Mouse (Mus musculus) testis, postnatal 14 days (tissue): Measurements from ENCODE around the gene Tmem191c.

Experiments
- DNase-seq: peaks from one replicate; pipeline ENCODE4 v3.0.0; 2021; ENCODE audit warnings: low spot score

Tmem191c gene

DNA sequence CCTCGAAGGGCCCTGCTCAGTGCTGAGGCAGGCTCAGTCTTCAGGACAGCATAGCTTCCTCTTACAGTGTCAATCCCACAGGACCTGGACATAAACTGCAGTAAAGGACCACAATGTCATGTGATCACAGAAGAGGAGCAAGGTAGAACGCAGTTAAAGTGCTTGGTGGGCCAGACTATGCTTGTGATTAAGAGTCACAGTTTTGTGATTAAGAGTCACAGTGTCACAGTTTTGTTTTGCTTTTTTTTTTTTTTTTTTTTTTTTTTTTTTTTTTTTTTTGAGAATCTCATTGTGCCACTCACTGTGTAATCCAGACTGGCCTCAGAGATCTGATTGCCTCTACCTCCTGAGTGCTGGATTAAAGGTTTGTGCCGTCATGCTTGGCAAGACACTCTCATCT lies 9.8 kb upstream of the Tmem191c start:
- no peak for DNase-seq

DNA sequence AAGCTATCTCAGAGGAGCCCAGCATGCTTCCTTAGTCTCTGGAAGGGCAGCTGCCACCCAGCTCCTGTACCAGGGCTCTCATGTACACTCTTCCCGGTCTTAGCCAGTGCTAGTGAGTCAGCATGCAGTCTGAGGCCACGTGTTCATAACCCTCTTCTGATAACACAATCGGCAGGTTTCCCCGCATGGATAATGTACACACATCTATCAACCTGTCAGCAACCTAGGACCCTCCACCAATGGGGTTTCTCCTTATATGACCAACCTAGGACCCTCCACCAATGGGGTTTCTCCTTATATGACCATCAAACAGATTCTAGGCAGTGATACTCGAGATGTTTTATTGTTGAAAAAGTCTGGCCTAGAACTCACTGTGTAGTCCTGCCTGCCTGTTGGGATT lies 7.9 kb upstream of the Tmem191c start:
- no peak for DNase-seq

DNA sequence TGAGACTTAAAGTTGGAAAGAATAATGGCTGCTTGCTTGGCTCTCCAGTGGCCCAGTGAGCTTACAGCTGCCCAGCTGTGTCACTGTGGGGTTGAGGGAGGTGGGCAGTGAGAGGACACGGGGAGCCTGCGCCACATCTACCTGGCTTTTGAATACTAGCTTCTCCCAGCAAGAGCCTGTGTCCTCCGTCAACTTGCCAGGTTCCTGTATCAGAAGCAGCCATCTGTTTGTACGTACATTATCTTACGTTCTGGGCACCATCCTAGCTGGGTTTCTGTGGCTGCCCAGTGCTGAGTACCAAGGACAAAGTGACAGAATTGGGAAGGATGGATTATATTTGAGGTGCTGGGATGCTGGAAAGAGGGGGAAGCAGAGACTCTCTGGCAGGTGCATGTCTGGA lies 6.0 kb upstream of the Tmem191c start:
- DNase-seq, result no peak

DNA sequence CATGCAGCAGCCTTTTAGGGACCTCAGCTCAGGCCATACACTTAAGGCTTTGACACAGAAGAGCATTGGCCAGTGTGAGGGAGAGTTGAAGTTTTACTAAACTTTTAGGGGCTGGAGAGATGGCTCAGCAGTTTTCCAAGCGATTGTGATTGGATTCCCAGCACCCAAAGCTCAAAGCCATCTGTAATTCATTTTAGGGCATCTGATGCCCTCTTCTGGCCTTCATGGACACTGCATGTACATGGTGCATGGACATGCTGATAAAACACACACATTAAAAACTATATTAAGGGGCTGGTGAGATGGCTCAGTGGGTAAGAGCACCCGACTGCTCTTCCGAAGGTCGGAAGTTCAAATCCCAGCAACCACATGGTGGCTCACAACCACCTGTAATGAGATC lies 4.8 kb upstream of the Tmem191c start:
- no peak for DNase-seq

DNA sequence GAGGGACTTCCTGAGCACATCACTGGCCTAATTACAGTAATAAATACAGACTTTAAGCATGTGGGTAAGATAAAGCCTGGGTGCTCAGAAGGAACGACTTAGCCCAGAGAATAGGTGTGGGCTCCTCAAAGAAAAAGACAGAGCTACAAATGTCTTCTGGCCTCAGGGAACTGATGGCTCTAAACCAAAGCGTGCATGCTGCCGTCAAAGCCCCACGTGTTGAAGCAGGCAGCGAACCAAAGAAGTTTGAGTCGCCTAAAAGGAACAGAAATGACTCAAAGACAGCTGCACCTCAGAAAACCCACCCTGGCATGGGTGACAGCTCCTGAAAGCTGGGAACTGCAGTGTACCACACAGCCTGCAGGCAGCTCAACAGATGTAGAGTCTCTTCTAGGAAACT lies 4.0 kb upstream of the Tmem191c start:
- DNase-seq, result no peak

DNA sequence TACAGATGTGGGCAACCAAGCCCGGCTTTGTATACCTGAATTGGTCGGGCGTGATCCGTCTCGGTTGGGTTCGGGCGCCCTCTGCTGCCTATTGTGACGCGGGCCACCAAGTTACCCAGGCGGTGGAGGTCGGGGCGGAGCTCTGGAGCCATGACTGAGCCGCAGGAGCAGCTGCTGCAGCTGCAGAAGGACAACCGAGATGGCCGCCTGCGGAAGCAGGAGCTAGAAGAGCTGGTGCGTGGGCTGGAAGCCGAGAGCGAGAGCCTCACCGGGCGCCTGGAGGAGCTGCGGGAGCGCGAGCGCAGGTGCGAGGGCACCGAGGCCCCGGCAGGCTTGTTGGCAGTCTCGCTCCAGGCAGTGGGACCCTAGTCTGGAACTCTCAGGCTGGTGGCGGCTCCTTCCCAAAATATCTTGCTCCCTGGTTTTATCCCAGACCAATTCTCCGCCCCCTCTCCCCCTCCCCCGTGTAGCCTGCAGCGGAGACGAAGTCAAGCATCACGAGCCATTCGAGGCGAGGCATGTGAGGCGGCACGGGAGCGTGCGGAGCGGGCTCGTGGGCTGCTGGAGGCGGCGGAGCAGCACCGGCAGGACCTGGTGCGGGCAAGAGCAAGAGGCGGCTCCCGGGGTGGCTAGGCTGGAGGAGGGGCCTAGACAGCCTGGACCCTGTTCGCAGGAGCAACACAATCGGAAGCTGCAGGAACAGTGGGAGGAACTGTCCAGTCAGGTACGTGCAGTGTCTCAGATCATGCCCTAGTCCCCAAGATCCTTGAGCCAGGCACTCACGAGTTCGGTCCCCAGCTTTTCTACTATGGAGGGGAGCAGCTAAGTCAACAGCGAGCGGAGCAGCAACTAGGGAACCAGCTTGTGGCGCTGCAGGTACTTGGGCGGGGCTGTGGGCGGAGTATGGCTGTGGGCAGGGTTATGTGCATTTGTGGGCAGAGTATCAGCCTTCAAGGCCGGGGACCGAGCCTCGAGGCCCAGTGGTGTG lies 581 bp downstream of the Tmem191c start:
- DNase-seq, result peak; percentile 84

DNA sequence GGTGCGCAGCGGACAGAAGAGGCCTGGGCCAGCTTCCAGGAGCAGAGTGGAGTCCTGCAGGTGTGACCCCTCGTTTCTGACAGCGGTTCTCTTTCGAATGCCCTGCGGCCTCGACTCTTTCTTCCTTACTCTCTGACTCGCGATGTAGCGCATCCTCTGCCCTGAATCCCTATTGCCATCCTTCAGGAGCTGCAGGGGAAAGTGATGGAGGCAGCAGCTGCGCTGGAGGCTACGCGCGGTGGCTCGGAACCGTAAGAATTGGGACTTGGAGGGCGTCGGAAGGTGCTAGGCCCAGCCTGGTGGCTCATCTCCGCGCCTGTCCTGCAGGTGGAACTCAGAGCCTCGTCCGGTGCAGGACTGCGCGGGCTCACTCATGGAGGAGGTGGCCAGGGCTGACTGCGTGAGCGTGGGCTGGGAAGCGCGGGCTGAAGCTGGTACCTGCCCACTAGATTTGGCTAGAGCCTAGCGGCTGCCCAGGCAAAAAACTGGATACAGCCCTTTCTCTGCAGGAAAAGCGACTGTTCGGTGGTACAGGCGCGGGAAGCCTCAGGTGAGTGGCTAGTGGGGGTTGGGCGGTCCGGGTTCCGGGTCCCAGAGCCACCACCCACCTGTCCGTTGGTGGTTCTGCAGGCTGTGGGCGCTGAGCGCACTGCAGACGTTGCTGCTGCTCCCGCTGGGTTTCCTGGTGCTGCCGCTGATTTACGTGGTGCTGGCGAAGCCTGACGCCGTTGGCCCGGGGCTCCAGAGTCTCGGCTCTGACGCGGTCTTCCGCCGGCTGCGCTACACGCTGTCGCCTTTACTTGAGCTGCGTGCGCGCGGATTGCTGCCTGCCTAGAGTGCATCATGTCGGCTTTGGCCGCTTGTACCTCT lies 1.7 kb downstream of the Tmem191c start:
- peak; percentile 36 for DNase-seq

DNA sequence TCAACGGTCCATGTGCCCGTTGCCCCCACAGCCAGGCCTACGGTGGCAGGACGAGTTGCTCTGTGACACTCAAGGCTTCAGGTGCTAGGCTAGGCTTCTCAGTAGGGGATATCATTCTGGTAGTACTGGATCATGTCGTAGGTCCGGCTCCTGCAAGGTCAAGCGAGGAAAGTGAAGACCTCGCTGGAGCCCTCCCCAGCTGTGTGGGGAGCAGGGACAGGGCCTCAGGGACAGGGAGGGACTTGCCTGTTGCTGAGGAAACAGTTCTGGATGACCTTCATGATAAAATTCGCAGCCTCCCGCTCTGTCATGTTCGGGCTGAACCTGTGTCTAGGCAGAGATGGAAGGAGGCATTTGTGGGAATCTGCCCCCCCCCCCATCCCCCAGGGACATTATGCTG lies 4.6 kb downstream of the Tmem191c start:
- DNase-seq, result no peak

DNA sequence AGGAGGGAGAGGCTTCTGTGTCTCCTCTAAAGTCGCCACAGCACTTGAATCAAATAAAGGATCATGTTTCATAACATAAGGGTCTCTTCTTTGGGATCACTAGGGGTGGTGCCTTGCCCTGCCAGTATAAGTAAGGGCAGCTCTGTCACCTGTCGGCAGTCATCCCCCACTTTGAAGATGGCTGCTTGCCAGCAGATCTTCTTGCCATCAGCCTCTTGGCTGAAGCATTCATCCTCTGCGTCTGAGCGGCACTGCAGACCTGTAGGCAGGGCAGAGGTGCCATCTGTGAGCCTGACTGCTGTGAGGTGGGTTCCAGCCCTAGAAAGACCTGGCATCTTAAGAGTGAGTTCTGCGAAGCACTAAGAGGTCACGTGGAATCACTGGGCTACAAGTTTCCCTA lies 7.3 kb downstream of the Tmem191c start:
- no peak for DNase-seq

DNA sequence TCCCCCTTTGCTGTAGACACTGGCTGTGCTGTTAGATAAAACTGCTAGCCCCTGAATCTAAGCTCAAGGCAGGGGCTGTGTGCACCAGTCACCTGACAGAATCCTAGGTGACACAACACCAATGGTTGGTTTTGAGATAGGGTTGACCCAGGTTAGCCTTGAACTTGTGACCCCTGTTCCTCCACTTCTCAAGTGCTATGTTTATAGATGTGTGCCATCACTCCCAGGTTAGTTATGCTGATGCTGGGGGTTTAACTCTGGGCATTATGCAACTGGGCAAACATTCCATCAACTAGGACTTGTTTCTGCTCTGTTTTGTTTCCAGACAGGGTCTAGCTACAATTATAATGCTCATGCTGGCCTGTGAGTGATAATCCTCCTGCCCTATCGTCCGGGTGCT lies 11.2 kb downstream of the Tmem191c start:
- no peak for DNase-seq

DNA sequence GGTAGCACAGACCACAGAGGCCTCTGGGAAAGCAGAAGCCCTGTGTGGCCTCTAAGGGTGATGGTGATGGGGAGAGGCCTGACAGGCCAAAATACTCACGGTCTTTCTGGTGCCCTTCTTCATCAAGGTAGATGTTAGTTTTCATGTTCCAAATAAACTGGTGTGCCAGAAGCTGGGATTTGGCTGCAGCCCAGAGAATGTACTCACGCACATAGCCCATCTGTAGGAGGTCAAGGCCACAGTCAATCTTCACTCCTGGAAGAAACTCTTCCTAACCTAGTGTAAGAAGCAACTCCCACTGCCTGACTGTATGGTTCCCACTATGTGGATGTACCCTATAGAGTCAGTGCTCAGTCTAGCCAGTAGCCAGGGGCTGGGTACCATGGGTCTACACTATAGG lies 15.1 kb downstream of the Tmem191c start:
- no peak for DNase-seq

DNA sequence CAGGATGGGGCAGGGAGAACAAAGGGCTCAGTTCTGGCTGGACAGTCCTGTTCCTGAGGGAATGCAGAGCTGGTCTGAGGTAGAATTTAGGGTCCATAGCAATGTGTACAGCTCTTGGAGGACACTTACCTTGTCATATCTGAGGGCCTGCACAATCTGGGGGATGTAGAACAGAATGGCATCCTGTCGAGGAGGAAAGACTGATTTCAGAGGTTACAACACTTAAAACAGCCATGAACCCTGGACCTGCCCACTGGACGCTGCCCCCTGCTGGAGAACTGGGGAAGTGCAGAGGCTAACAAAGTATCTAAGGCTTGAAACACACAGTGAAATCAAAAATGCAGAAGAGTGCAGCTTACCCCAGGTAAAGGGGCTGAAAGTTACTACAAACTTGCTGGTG lies 16.9 kb downstream of the Tmem191c start:
- peak; percentile 55 for DNase-seq

DNA sequence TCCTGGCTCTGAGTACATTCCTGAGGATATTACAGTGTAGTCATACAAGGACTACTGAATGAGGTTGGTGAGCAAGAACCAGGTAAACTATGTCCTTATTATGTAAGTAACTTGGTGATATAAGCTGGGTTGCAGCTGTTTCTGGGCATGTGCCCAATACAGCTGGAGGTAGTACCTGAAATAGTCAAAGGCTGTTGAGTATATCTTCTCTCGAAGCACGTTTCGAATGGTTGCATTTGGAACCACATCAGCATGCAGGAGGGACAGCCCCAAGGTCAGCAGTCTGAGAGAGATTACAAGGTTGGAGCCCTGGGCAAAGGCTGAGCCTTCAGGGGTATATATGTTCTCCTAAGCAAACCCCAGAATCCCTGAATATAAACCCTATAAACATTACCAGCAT lies 24.9 kb downstream of the Tmem191c start:
- no peak for DNase-seq

DNA sequence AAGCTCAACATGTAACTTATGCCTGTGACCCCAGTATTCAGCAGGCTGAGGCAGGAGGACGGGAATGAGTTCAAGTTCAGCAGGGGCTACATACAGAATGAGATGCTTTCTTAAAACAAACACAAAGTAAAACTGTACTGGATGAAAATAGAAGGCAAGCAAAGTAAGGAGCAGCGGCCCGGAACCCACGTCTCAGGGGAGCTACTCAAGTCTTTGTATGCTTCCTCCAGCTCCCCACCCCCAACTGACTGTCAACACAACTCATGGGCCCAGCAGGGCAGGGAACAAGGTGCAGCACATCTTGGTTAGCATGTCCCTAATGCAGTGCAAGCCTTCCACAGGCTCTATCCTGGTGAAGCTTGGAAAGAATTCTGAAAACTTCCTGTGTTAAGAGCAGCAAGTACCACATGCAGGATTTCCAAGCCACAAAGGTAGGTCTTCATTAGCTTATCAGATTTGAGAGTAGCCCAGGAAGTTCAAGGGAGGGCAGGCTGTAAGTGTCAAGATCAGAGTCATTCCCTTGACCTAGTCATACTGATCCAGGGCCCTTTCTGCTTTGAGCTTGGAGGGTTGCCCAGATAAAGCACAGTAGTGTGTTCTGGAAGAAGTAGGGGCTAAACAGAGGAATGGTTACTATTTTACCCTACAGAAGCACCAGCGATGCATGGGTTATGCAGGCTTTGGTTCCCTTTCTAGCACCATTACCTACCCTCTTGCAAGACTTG lies 27.8 kb downstream of the Tmem191c start:
- no peak for DNase-seq

DNA sequence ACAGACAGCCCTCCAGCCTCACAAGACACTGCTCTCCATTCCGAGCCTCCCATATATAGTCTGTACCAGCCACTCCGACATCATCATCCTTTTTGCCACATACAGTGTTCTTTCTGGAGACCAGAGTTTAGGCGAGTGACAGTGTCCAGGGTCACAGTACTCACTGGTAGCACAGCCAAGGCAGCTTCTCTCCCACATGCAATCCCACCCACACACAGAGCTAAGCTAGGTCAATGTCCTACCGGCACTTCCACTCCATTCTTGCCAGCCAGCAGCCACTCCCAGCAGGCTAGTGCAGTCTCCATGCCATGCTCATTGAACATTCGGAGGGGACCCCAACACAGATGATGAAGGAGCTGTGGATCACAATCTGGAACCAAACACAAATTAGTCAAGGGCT lies 31.6 kb downstream of the Tmem191c start:
- DNase-seq, result no peak

DNA sequence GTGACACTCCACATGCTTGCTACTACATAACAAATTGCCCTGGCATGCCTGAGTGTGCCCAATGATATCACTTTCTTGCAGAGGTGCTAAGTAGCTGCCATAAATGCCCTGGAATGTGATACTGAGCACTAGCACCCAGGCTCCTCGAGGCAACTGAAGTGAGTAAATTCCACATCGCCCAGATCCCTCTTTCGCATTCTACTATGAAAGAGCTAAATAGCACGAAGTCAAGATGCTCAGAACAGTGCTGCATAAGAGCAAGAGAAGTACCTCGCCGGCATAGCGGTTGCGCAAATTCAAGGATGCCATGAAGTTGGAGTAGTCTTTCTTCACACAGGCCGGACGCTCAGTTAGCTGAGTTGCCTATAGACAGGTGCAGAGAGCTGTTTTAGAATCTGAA lies 33.2 kb downstream of the Tmem191c start:
- no peak for DNase-seq

DNA sequence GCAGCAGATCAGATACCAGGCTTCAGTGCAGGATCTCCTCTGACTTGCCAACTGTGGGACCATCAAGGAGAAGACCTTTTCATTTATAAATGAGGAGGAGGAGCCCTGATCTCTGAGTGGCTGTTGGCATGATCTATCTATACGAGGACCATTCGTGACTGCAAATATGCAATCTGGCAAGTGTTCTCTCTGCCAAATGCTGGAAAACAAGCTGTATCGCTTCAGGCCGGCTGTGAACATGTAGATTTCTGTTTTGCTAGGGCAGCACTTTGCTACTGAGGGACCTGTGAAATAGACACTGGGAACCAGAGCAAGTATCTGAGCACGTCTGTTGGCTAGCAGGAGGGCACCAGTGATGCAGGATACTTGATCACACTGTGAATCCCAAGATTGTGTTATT lies 36.7 kb downstream of the Tmem191c start:
- no peak for DNase-seq

DNA sequence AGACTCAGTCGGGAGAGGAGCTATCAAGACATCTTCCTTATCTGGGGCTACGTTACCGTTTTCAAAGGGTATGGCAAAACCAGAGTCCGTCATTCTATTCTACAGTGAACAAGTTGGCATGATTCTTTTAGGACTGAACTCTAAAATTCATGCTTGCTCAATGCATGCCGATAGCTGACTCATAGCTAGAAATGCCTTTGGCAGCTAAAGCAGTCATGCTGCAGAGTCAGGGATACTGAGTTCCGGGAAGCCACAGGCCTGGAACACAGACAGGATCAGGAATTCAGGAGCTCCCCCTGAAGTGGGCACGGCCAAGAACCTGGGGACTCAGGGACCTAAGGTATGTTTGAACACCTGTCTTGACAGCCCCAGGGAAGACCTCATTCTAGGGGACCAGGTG lies 40.7 kb downstream of the Tmem191c start:
- no peak for DNase-seq

DNA sequence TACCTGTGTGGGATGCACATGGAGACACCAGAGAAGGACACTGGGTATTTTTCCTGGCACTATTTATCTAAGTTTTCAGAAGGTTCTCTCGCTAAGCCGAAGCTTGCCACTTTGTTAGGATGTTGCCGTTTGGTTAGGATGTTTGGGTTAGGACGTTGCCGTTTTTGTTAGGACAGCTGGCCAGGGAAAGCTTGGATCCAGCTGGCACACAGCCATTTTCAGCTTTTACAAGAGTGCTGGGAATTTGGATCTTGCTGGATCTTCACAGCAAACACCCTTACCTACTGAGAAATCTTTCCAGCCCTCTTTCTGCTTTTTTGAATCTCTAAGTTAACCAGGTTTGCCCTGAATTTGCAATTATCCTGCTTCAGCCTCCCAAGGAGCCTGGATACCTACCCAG lies 45.6 kb downstream of the Tmem191c start:
- peak; percentile 38 for DNase-seq

DNA sequence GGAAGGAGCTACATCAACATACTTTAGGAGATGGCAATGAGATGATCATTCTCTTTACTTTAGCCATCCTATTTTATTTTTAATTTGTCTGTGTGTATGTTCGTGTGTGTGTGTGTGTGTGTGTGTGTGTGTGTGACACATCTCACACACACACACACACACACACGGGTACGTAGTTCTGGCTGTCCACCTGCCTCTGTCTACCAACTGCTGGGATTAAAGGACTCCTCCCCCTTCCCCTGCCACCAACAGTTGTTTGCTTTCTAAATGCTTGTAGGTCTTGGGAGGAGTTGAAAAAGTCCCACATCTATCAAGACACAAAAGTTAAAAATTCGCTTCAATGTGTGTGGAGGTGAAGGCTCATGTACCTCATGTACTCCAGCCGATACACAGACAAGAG lies 48.9 kb downstream of the Tmem191c start:
- DNase-seq, result no peak

DNA sequence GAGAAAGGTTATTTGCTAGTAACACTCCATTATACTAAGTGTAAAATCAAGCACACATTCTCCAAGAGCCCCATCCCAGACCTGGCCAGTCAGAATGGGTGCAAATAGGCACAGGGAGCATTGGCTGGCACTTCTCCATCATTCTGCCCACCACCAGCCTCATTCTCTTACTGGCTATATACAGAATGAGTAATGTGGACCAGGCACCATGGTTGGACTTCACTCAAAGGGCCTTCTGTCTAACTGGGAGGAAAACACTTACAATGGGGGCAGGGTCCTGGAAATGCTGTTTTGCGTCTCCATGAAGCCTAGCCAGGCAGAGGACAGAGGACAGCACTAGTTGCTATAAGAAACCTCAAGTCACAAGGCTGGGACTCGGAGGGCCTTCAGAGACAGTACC lies 50.2 kb downstream of the Tmem191c start:
- DNase-seq, result no peak

DNA sequence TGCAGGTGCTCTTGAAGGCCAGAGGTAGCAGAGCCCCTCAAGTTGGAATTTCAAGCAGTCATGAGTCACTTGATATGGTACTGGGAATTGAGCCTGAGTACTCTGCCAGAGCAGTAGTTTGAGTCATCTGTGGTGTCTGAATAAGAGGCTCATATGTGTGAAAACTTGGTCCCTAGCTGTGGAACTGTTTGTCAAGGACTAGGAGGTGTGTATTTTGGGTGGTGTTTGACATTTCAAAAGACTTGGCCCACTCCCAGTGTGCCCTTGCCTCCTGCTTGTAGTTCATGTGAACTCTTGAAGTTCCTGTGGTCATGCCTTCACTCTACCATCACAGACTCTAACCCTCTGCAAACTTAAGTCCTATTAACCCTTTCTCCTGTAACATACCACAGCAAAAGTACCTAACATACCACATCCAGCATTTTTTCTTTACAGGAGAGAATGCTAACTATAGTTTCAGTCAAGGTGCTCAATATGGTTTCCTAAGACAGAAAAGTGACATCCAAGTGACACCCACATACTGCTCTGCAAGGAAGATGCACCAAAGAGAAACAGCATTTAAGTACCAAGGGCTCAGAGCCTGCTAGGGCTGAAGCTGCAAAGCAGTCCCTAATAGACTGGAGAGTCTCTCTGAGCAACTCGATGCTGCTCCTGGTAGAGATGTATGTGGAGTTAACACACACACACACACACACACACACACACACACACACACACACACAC lies 54.1 kb downstream of the Tmem191c start:
- DNase-seq, result no peak
